In genomic region chr5:132513206-132513605, GRCm38 (mm10) we compare ENCODE assay signal across 24 mouse cellular contexts. TPM values are rescaled to one million over a fixed set of nuclear protein-coding genes. Genes with fewer than 3 reads are reported as not detected.
A peak's percentile ranks its signal among the peaks of the same experiment; 100 is the strongest.
DNase-seq lines count a peak whose midpoint lies in the region; ATAC-seq and TF ChIP-seq lines count a peak whose summit lies in the region.
"Had no signal": no experiment of that assay in that cellular context is flagged by ENCODE, and none has a peak within 500 bp of the region (broad histone marks: within the 10 kb centered on the region; RNA-seq: fewer than 3 reads in every experiment).

No protein-coding gene starts in this region.

- no peaks in the 10 kb centered on the region for H3K27me3 ChIP-seq in neural tube, embryonic 11.5 days (ENCODE audit: control insufficient read depth, insufficient read depth, low read length)
- H3K27me3 ChIP-seq: embryonic facial prominence, embryonic 13.5 days; embryonic facial prominence, embryonic 15.5 days had no signal

- no peak for DNase-seq in gastrocnemius, adult 2 months
- DNase-seq in gastrocnemius, postnatal 14 days, result no peak
- DNase-seq in neural tube, embryonic 11.5 days (ENCODE audit: low spot score), result peak; percentile 29
- DNase-seq in neural tube, embryonic 10.5 days (ENCODE audit: extremely low spot score, low spot score), result no peak
- DNase-seq in embryo, embryonic 11 days, result peak; percentile 58
- DNase-seq in frontal cortex, postnatal 10 days (ENCODE audit: low spot score in 2 of 2), result no peak
- no peak for DNase-seq in frontal cortex, postnatal 14 days (ENCODE audit: low spot score in 2 of 2)
- DNase-seq: adrenal gland, adult 2 months; adrenal gland, postnatal 10 days; adrenal gland, postnatal 25 days; cerebellum, adult 11 months; cerebellum, adult 18-20 months; cerebellum, adult 8-10 months; cerebellum, adult 9-11 months; cerebellum, postnatal 14 days; cerebellum, postnatal 36 days had no signal

- no peaks in the 10 kb centered on the region for H3K9me3 ChIP-seq in neural tube, embryonic 11.5 days (ENCODE audit: control insufficient read depth, low read length)
- H3K9me3 ChIP-seq: embryonic facial prominence, embryonic 13.5 days; embryonic facial prominence, embryonic 15.5 days; forebrain, embryonic 10.5 days; forebrain, embryonic 12.5 days had no signal

- H3K4me1 ChIP-seq in neural tube, embryonic 11.5 days (ENCODE audit: control insufficient read depth, insufficient read depth, low read length), result peaks cover 18% of the 10 kb centered on the region

- intact Hi-C loops in gastrocnemius, adult 2 months (cut with DNase I), result no loop called here
- intact Hi-C loops in gastrocnemius, postnatal 14 days (cut with DNase I; ENCODE audit: low total_unique reads), result no loop called here

- no peak overlapping the region for H3K4me2 ChIP-seq in neural tube, embryonic 11.5 days (ENCODE audit: low read depth)
- H3K4me2 ChIP-seq: embryonic facial prominence, embryonic 13.5 days; embryonic facial prominence, embryonic 15.5 days; forebrain, embryonic 12.5 days had no signal

- WGBS in neural tube, embryonic 11.5 days, result 18% methylated on average over 7 of the region's 7 CpGs

- no peak for ATAC-seq in neural tube, embryonic 11.5 days (ENCODE audit: insufficient read depth, low FRiP score, low TSS enrichment)
- ATAC-seq: forebrain, embryonic 14.5 days; forebrain, embryonic 16.5 days had no signal

- no peaks in the 10 kb centered on the region for H3K36me3 ChIP-seq in neural tube, embryonic 11.5 days (ENCODE audit: control insufficient read depth, insufficient read depth, low read length)
- H3K36me3 ChIP-seq: embryonic facial prominence, embryonic 13.5 days; embryonic facial prominence, embryonic 15.5 days; forebrain, embryonic 10.5 days; forebrain, embryonic 12.5 days had no signal

- peak overlapping the region; percentile 24 for H3K27ac ChIP-seq in gastrocnemius, adult 2 months
- no peak overlapping the region for H3K27ac ChIP-seq in neural tube, embryonic 11.5 days (ENCODE audit: low read depth, low read length)
- H3K27ac ChIP-seq: embryonic facial prominence, embryonic 13.5 days; embryonic facial prominence, embryonic 15.5 days; forebrain, embryonic 10.5 days; forebrain, embryonic 12.5 days had no signal

- no peak overlapping the region for H3K9ac ChIP-seq in neural tube, embryonic 11.5 days (ENCODE audit: low read length)
- H3K9ac ChIP-seq: embryonic facial prominence, embryonic 13.5 days; embryonic facial prominence, embryonic 15.5 days; forebrain, embryonic 12.5 days had no signal

- H3K4me3 ChIP-seq in gastrocnemius, adult 2 months, result no peak overlapping the region
- H3K4me3 ChIP-seq in neural tube, embryonic 11.5 days (ENCODE audit: low read depth, low read length), result no peak overlapping the region
- H3K4me3 ChIP-seq: embryonic facial prominence, embryonic 13.5 days; embryonic facial prominence, embryonic 15.5 days; erythroblast, embryonic 14.5 days; forebrain, embryonic 10.5 days; forebrain, embryonic 12.5 days had no signal

- no peak for TF ChIP-seq CTCF in gastrocnemius, adult 2 months (IDR thresholded peaks at IDR 0.05)

RNA-seq across cellular contexts. Expression of gene Auts2, which starts 29.9 kb away (rescaled TPM):
- total RNA-seq in gastrocnemius, adult 2 months (2021), result 10 to 100 TPM; 13.0 to 31.1 TPM
- 10 to 100 TPM; 19.4 to 30.5 TPM for total RNA-seq in gastrocnemius, postnatal 14 days (2021)
- polyA plus RNA-seq in neural tube, embryonic 11.5 days (2014; fragmentation: Nextera tagmentation; extraction: Ambion mirVana), result 45.0 and 49.3 TPM in 2 replicates
- total RNA-seq: MEL had no signal

Comparison
In these comparisons a context has a peak if more than half of its experiments do, and no peak if none do; other contexts are left out.
1. DNase-seq: peak in neural tube, embryonic 11.5 days (single experiment) and embryo, embryonic 11 days (single experiment); none in gastrocnemius, adult 2 months (single experiment), gastrocnemius, postnatal 14 days (single experiment), neural tube, embryonic 10.5 days (single experiment), frontal cortex, postnatal 10 days (0 of 2) and frontal cortex, postnatal 14 days (0 of 2).